Mouse (Mus musculus) heart, embryonic 13.5 days (tissue): ENCODE results near the gene Maats1. TPM values are rescaled to one million over a fixed set of nuclear protein-coding genes. Genes with fewer than 3 reads are reported as not detected.

Experiments
- ATAC-seq: fragments of 200-750 bp; cut with Nextera tagmentation; 2 replicates; pipeline ENCODE4 v1.8.0; 2017; ENCODE audit warnings: moderate TSS enrichment; ENCODE audit not compliant: insufficient number of reproducible peaks, low FRiP score, low TSS enrichment; ENCODE audit errors: extremely low read depth
- H3K27ac ChIP-seq: fragments of 300-500 bp; sonication (generic); replicated peaks from 2 replicates; pipeline ENCODE4 v1.5.1; 2015; ENCODE audit warnings: moderate library complexity, mild to moderate bottlenecking, inconsistent platforms
- H3K27me3 ChIP-seq: fragments of 300-500 bp; sonication (generic); replicated peaks from 2 replicates; pipeline ENCODE4 v1.6.1; 2015; ENCODE audit warnings: mild to moderate bottlenecking, inconsistent platforms
- H3K36me3 ChIP-seq: fragments of 300-500 bp; sonication (generic); 2 replicates; pipeline ENCODE4 v1.6.1; 2015; ENCODE audit warnings: mild to moderate bottlenecking, inconsistent platforms
- H3K4me1 ChIP-seq: fragments of 300-500 bp; sonication (generic); 2 replicates; pipeline ENCODE4 v1.6.1; 2015; ENCODE audit warnings: inconsistent platforms
- H3K4me2 ChIP-seq: fragments of 300-500 bp; sonication (generic); 2 replicates; pipeline ENCODE4 v1.6.1; 2015; ENCODE audit warnings: inconsistent platforms, mild to moderate bottlenecking, moderate library complexity
- H3K4me3 ChIP-seq: fragments of 300-500 bp; sonication (generic); 2 replicates; pipeline ENCODE4 v1.5.1; 2015; ENCODE audit warnings: moderate library complexity, mild to moderate bottlenecking, inconsistent platforms
- H3K9ac ChIP-seq: fragments of 300-500 bp; sonication (generic); 2 replicates; pipeline ENCODE4 v1.6.1; 2015; ENCODE audit warnings: inconsistent platforms, mild to moderate bottlenecking, moderate library complexity
- H3K9me3 ChIP-seq: fragments of 300-500 bp; sonication (generic); 2 replicates; pipeline ENCODE4 v1.6.1; 2016; ENCODE audit warnings: inconsistent platforms
- WGBS: fragments of 180-500 bp; shearing (Covaris S2); methylation state at CpG from one replicate; pipeline ENCODE4 v1.1.7; 2015; ENCODE audit warnings: mixed read lengths; 5-methylcytosine and 5-hydroxymethylcytosine counted together
- polyA plus RNA-seq: library from polyadenylated mRNA; unstranded; fragments of >200 nt; fragmentation: Nextera tagmentation; extraction: Ambion mirVana; gene quantifications from 2 replicates; pipeline ENCODE4 v1.2.1, GENCODE M21; 2015

The Maats1 gene
- polyA plus RNA-seq, 1 experiment from 2014 or later: 0.16 TPM

- no peaks in the 10 kb centered on the region for H3K36me3 ChIP-seq
- H3K4me3 ChIP-seq: no peak overlapping the region
- H3K27ac ChIP-seq: no peak overlapping the region
- no peaks in the 10 kb centered on the region for H3K9me3 ChIP-seq
- 87% methylated on average over 9 of the region's 9 CpGs for WGBS
- no peak overlapping the region for H3K4me2 ChIP-seq
- no peak overlapping the region for H3K9ac ChIP-seq
- no peak for ATAC-seq
- H3K4me1 ChIP-seq: no peaks in the 10 kb centered on the region
- H3K27me3 ChIP-seq: no peaks in the 10 kb centered on the region
Measured at GRCm38 (mm10) chr16:38255927-38256326, 86.0 kb downstream of the Maats1 start.

GRCm38 (mm10) chr16:38255107-38255506 lies 86.8 kb downstream of the Maats1 start:
- Histone ChIP-seq H3K4me2 (no peak overlapping the region), H3K4me1 (no peaks in the 10 kb centered on the region), H3K36me3 (no peaks in the 10 kb centered on the region), H3K9me3 (no peaks in the 10 kb centered on the region), H3K4me3 (no peak overlapping the region), H3K27me3 (no peaks in the 10 kb centered on the region), H3K9ac (no peak overlapping the region), H3K27ac (no peak overlapping the region)
- 59% methylated on average over 4 of the region's 4 CpGs for WGBS
- ATAC-seq: no peak

GRCm38 (mm10) chr16:38254001-38254400 lies 87.9 kb downstream of the Maats1 start:
- 75% methylated on average over 14 of the region's 14 CpGs for WGBS
- H3K27me3 ChIP-seq: no peaks in the 10 kb centered on the region
- H3K4me3 ChIP-seq: no peak overlapping the region
- no peak overlapping the region for H3K27ac ChIP-seq
- H3K4me2 ChIP-seq: no peak overlapping the region
- ATAC-seq: no peak
- no peaks in the 10 kb centered on the region for H3K36me3 ChIP-seq
- no peaks in the 10 kb centered on the region for H3K4me1 ChIP-seq
- H3K9me3 ChIP-seq: no peaks in the 10 kb centered on the region
- no peak overlapping the region for H3K9ac ChIP-seq

- no peak for ATAC-seq
- Histone ChIP-seq H3K9ac (no peak overlapping the region), H3K4me1 (peaks cover 7% of the 10 kb centered on the region; the same call in 1 of the 2 replicates), H3K4me3 (no peak overlapping the region), H3K27me3 (no peaks in the 10 kb centered on the region), H3K36me3 (0 out of 2 replicates have a peak, but pooled peaks cover 5% of the 10 kb centered on the region), H3K9me3 (no peaks in the 10 kb centered on the region), H3K4me2 (no peak overlapping the region), H3K27ac (no peak overlapping the region)
- WGBS: 84% methylated on average over 6 of the region's 6 CpGs
Measured at GRCm38 (mm10) chr16:38250467-38250866, 91.5 kb downstream of the Maats1 start.

- peaks cover 12% of the 10 kb centered on the region; the same call in 1 of the 2 replicates for H3K36me3 ChIP-seq
- 54% methylated on average over 13 of the region's 13 CpGs for WGBS
- no peaks in the 10 kb centered on the region for H3K27me3 ChIP-seq
- no peak overlapping the region for H3K4me2 ChIP-seq
- no peaks in the 10 kb centered on the region for H3K9me3 ChIP-seq
- H3K4me1 ChIP-seq: peaks cover 7% of the 10 kb centered on the region; the same call in 1 of the 2 replicates
- no peak overlapping the region for H3K27ac ChIP-seq
- H3K9ac ChIP-seq: no peak overlapping the region
- no peak for ATAC-seq
- no peak overlapping the region for H3K4me3 ChIP-seq
Measured at GRCm38 (mm10) chr16:38248331-38248961, 93.5 kb downstream of the Maats1 start.

Other genes starting within 250 kb of the Maats1 start
- 0.13 TPM in 1 of 2 replicates, not detected in the other for gene Nr1i2, start 47.3 kb downstream of the Maats1 start, polyA plus RNA-seq
- gene Cox17, start 4.8 kb upstream of the Maats1 start, polyA plus RNA-seq: 237 and 277 TPM in 2 replicates
- gene Gm21987, start 4.9 kb upstream of the Maats1 start, polyA plus RNA-seq: 5.1 and 5.7 TPM in 2 replicates
- gene Popdc2, start 20.1 kb upstream of the Maats1 start, polyA plus RNA-seq: 298 and 317 TPM in 2 replicates
- gene Pla1a, start 91.0 kb upstream of the Maats1 start, polyA plus RNA-seq: 0.37 and 0.69 TPM in 2 replicates
- gene Adprh, start 110.6 kb upstream of the Maats1 start, polyA plus RNA-seq: 92.3 and 102 TPM in 2 replicates
- 0.53 and 0.55 TPM in 2 replicates for gene Cd80, start 113.4 kb upstream of the Maats1 start, polyA plus RNA-seq
- 29.7 and 35.3 TPM in 2 replicates for gene Timmdc1, start 180.5 kb upstream of the Maats1 start, polyA plus RNA-seq
- gene Poglut1, start 208.1 kb upstream of the Maats1 start, polyA plus RNA-seq: 33.5 and 34.7 TPM in 2 replicates
- gene Tmem39a, start 216.6 kb upstream of the Maats1 start, polyA plus RNA-seq: 62.0 and 62.8 TPM in 2 replicates